Mouse (Mus musculus): ENCODE data around the gene Trim38.
A peak's percentile ranks its signal among the peaks of the same experiment; 100 is the strongest.

Gene Trim38

GRCm38 (mm10) chr13:23761871-23762821 is 7.6 kb upstream of the Trim38 start, which contains the start of gene Hist1h3a:
Gene Hist1h3a (minus strand): TSS chr13:23762386.
- peak; percentile 44 to 73 for DNase-seq (ENCODE audit: low spot score in 2 of 2)

DNA sequence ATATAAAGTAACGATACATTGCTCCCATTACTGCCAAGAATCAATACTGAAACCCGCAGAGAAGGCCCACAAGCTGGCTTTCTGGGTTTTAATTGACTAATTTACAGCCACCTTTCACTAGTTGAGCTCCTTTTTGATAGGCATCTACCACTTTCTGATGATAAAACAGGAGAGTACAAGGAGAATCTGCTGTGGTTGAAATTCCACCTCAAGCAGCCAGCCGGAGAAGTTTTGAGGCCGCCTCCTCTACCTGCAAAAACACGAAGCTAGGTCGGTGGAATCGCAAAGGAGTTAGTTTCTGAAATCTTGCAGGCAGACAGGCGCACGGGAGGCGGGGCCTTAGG is 6.5 kb upstream of the Trim38 start:
- no peak for DNase-seq (ENCODE audit: low spot score in 2 of 2)

GRCm38 (mm10) chr13:23763586-23764323 is 6.0 kb upstream of the Trim38 start, which contains the start of gene Hist1h1a:
Gene Hist1h1a (plus strand): TSS chr13:23763666.
- DNase-seq (ENCODE audit: low spot score in 2 of 2) = peak; percentile 91 to 92

DNA sequence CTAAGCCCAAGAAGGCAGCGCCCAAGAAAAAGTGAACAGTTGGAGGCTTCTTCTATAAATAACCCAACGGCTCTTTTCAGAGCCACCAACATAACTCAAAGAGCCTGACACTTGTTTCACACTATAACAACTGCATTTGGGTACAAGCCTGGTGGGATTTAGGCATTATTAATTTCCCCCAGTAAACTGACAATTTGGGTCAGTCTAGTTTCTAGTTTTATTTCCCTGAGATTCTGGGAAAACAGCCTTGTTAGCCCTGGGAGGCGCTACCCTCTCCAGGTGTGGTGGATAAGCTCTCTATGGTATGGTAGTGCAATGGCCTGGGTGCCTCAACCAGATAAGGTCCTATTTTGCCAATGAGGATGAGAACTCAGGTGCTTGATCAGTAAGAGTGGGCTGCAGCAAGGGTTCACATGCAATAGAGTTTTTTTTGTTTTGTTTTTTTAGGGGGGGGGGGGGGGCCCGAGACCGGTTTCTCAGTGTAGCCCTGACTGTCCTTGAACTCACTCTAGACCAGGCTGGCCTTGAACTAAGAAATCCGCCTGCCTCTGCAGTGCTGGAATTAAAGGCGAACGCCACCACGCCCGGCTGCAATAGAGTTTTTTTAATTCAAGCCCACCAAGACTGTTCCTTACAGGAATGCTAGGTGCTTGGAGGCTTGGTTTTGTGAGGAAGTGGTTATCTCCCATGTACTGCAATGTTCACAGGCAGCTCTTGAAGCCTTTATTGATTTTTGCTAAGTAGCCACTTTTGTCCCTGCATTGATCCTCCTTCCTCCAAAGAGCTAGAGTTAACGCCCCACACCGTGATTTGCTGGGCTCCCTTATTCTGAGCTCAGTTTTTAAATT is 5.2 kb upstream of the Trim38 start:
- no peak for DNase-seq (ENCODE audit: low spot score in 2 of 2)

GRCm38 (mm10) chr13:23765172-23765513 is 4.6 kb upstream of the Trim38 start:
- no peak for DNase-seq (ENCODE audit: low spot score in 2 of 2)

DNA sequence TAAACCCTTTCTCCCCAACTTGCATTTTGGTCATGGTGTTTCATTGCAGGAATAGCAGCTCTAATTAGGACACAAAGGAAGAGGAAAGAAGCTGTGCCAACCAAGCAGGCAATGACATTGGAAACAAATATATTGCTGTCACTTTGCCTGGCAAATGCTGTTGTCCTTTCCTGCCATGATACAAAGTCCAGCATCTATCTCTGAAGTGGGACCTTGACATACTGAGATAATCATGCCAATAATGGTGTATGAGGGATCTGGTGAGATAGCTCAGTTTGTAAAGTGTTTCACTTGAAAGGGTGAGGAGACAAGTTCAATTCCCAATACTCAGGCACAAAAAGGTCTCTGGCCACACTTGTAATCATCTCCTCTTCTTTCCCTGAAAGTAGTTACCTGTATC is 2.9 kb upstream of the Trim38 start:
- DNase-seq (ENCODE audit: low spot score in 2 of 2) = no peak

- no peak for DNase-seq (ENCODE audit: low spot score in 2 of 2)
Observed at GRCm38 (mm10) chr13:23768834-23769397, 797 bp upstream of the Trim38 start.

DNA sequence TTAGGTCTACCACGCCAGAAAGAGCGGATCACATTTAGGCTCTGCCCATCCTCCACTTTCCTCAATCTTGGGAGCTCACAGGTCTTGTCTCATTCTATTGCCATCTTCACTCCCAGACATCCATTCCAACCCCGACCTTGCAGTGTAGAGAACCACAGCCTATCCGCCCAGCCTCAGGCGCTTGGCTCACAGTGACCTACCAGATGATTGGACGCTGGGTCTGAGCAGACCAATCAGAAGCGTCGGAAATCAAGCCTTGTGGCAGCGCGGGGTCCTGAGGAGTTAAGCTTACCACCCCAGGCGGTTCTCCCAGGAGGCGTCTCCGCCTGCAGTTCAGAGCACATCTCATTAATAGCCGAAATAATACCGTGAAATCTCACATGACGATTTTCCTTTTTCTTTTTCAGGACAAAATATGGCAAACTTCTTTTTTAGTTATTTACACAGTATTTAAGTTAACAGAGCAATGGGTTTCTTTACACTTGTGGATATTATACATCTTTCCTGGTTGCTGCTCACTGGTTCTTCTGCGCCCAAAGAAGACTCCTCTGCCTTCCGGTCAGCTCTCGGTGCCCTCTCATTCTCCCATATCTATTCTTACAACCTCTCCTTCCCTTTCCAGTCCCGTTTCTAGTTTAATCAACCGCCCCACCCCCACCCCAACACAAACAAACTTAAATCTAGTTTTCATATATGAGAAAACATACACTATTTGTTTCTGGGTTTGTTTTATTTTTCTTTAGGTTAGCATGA is 3.0 kb downstream of the Trim38 start:
- DNase-seq (ENCODE audit: low spot score in 2 of 2) = peak; percentile 75 to 83

GRCm38 (mm10) chr13:23778339-23778738 is 8.6 kb downstream of the Trim38 start:
- DNase-seq (ENCODE audit: low spot score in 2 of 2) = no peak

- DNase-seq (ENCODE audit: low spot score in 2 of 2) = no peak
Observed at GRCm38 (mm10) chr13:23779025-23779424, 9.3 kb downstream of the Trim38 start.

- DNase-seq (ENCODE audit: low spot score in 2 of 2) = peak; percentile 65 to 73
Observed at GRCm38 (mm10) chr13:23792520-23792919, 22.8 kb downstream of the Trim38 start.

GRCm38 (mm10) chr13:23799405-23799804 is 29.7 kb downstream of the Trim38 start:
- DNase-seq (ENCODE audit: low spot score in 2 of 2) = no peak

GRCm38 (mm10) chr13:23804532-23804931 is 34.8 kb downstream of the Trim38 start:
- no peak for DNase-seq (ENCODE audit: low spot score in 2 of 2)

DNA sequence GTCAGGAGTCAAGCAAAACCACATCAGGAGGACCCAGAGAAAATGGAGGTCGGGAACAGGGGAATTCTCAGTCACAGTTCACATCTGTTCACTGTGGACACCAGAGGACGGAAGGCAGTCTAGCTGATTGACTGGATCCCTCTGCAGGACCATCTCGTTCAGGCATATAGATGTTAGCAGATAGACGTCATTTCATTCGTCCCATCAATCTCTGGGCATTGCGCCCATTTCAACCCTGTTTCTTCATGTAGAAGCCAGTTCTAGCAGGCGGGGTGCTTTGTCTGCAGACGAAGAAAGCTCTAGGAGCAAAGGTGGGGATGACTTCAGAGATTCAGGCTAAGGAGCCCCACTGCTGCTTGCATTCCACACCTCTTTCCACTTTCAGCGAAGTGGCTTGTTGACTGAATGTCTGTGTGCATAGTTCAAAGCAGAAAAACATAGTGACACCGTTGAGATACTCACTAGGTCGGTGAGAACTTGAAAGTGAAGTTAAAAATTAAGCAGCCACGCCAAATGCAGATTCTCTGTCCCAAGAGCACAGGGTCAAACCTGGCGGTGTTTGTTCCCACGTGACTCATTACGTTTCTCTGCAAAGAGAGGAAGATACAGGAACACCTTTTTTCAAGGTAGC is 36.8 kb downstream of the Trim38 start, which contains the start of gene Slc17a2:
Gene Slc17a2, plus strand, starts transcription at position 572 of the 631 bp plus-strand sequence.
- peak in 1 of 2 experiments; percentile 24 for DNase-seq (ENCODE audit: low spot score in 2 of 2)

DNA sequence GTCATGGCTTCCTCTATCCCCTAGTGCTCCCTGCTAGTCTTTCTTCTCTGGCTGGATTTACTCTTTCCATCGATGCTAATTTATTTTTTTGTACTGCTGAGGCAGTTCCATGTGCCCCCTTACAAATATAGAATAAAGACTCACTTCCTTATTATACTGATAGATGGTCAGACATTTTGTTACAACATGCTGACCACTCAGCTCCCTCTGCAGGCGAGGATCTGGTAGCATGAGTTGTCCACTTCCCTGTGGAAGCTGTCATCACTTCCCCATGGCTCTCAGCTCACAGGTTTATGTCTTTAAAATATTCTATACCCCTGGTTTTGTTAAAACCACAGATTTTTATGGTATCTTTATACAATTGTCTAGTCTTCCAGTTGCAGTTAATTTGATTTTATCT is 46.4 kb downstream of the Trim38 start:
- DNase-seq (ENCODE audit: low spot score in 2 of 2) = no peak

GRCm38 (mm10) chr13:23820179-23820940 is 50.6 kb downstream of the Trim38 start:
- no peak for DNase-seq (ENCODE audit: low spot score in 2 of 2)

DNA sequence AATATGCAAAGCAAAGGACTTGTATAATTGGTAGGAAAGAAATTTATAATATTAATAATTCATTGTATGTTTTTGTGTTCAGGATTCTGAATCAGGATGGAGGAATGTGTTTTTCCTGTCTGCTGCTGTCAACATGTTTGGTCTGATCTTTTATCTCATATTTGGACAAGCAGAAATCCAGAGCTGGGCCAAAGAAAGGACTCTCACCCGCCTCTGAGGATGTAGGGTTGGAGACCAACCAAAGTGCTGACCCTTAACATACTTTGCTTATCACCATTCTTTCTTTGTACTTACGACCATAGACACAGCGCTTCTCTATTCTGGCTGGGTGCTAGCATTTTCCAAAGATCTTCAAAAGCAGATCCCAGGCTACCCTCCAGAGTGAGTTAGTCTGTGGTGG is 52.5 kb downstream of the Trim38 start:
- no peak for DNase-seq (ENCODE audit: low spot score in 2 of 2)

DNA sequence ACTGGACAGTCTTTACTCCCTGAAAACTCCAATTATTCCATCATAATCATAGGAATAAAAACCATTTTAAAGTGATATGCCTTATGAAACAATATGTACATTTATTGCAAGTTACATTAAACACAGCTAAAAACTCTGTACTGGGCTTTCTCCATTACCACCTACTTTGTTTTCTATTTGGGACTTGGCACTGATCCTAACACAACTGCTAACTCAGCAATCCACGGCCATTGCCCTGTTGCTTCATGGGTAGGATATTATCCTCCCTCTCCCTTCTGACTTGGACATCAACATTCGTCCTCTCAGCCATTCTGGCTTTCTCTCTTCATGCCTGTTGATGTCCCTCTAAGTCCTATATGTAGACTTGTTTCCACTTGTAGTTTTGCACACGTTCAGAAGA is 56.9 kb downstream of the Trim38 start:
- no peak for DNase-seq (ENCODE audit: low spot score in 2 of 2)

- DNase-seq (ENCODE audit: low spot score in 2 of 2) = peak; percentile 53 to 58
Observed at GRCm38 (mm10) chr13:23833053-23833452, 63.3 kb downstream of the Trim38 start.
